Mouse (Mus musculus) T-helper 17 cell (primary cell): ENCODE results near the gene Flt1.

ENCODE experiments used
- in situ Hi-C, 2 experiments: fragments of 300-600 bp; cut with MboI, MseI; formaldehyde crosslinking; loops; 1 replicate in 1 of 2; 2 replicates in 1 of 2; pipeline ENCODE4 v1.15.1; 2025; ENCODE audit warnings: high pct_unique_total_duplicates in 2 of 2

The Flt1 gene

DNA sequence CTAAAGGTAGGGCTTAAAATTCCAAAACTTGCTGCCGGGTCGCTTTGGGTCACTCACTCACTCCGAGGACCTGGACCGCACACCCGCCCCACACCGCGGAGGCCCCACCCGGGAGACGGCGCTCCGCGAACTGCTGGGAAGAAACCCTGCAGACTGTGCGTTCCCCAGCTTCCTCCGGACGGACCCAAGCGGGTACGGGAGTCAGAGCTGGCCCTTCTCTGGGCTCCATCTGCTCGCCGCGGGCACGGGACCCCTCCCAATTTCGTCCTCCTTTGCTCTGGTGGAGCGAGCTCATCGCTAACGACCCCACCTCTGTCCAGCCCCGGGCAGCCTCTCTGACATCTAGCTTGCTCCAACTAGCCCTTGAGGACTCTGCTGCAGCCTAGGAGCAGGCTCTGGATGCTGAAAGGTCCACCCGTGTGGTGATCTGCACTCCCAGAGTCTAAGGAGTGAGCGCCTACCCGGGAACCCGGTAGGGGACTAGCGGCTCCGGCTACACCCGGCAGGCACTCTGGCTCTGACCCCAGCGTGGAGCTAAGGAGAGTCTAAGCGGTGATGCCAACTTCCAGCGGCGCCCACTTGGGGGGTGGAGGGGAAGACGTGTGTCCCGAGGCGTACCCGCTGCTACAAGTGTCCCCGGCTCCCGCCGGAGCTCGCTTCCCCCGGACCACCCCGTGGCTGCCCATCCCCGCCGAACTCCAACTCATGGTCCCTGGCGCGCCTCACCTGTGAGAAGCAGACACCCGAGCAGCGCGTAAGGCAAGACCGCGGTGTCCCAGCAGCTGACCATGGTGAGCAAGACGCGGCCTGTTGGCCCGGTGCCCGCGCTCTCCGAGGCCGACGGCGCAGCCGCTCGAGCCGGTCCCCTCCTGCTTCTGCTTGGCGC lies 623 bp downstream of the Flt1 start:
- in situ Hi-C loops = no loop called here

DNA sequence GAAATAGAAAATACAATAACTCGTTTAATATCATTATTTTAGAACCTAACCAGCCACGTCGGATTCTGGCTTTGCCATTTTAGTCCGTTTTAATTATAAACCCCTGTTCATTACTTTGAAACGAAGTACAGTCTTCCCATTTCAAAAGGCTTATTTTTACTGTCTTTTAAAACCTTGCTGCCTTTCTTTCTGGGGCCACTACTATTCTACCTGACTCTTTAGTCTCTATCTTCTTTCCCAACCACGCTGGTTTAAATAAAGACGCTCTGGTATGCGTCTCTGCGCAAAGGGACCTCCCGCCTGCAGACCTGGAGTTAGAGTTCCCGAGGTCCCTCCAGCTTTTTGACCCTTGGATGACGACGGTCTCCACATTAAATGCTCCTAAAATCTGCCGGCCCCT lies 1.4 kb downstream of the Flt1 start:
- in situ Hi-C loops = no loop called here

DNA sequence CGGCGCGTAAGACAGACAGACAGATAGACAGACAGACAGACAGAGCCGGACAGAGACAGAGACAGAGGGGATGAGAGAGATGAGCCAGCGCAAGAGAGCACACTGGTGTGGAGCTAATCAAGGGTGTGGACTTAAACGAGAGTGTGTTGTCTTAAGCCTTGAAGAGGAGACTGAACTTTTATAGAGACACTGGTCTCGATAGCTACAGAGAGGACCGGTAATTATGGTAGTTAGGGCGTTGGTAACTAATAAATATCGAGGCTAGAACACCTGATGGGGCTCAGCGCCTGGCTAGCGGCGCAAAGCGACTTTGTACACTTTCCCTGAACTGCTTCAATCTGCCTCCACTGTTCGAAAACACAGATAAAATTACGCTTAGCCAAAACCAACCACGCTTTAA lies 2.0 kb downstream of the Flt1 start:
- in situ Hi-C loops = no loop called here

DNA sequence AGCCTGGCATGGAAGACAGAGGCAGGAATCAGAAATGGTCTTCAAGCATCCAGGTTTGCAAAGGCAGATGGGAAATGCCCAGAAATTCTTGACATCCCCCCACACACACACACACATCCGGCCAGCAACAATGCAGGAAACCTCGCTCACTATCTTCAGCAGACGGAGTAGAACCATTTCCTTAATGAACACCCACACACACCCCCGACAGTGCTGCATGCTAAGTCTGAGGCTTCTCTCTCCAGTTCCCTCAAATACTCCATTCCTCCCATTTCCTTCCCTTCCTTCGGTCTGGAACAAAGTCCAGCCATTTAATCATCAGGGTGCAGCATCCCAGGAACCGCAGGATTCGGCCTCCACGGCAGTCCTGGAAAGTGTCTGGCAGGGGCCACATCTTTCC lies 4.4 kb downstream of the Flt1 start:
- in situ Hi-C loops = no loop called here

DNA sequence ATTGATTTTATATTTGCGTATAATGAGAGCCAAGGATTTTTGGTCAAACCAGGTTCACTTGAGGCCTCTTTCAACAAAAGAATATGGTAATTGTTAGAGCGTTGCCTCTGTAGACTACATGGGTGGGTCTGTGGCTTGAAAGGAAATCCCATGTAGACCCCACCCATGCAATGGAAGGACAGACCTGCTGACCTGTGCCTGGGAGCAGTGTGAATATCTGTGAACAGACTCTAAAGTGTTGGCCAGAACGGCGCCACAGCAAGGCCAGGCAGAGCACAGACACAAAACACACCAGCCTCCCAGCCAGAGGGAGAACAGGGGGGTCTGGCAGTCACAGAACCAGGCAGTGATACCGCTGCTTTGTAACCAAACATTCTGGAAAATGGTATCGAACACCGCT lies 7.5 kb downstream of the Flt1 start:
- in situ Hi-C loops = no loop called here

DNA sequence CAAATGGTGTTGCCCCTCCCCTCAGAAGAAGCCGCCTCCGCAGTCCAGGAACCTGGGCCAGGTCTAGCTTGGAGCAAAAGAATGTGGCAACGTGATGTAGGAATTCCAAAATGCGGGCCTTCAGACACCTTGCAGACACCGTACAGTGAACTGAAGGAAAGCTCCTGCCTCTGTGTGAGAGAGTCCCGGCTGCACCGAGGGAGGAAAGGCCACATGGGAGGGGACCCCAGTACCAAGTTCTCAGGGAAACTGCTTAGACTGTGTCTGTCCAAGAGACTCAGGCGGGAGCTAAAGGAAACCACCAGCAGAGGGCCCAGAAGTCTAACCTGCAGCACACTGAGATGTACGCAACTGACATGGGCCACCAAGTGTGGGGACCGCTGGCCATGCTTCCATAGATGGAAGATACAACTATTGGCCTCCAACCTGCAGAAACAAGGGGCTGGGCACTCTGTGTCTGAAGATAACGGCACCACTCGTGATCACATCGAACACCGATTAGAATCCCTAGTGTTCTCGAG lies 9.1 kb downstream of the Flt1 start:
- in situ Hi-C loops = no loop called here

DNA sequence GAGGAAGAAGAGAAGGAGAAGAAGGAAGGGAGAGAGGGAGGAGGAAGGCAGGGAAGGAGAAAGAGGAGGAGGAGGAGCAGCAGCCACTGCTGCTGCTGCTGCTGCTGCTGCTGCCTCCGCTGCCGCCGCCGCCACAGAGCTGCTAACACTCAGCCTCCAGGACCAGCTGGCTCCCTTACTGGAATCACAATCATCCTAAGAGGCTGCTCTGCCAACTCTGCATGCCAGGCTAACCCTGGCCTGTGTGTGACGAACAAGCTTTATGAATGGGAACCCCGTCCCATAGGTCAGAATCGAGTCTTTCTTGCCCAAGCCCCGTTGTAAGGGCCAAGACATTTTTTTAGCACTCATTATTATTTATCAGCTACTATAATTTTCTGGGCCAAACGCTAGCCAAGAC lies 9.5 kb downstream of the Flt1 start:
- in situ Hi-C loops = no loop called here

DNA sequence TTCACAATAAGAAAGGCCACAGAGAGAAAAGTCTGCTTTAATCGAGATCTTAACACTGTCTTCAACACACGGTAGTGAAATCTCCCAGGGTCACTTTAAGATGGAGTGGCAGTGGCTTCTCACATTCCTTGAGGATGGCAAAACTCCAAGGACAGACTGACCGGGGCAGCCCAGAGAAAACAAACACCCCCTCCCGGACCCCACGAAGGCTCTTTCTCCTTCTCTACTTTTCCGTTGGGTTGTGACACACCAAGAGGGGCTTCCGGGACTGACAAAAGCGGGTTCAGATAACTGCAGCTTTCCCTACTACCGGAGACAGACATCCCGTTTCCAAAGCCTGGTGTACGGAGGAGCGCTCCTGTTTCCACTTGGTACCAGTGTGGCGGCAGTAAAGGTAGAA lies 10.4 kb downstream of the Flt1 start:
- in situ Hi-C loops = no loop called here

DNA sequence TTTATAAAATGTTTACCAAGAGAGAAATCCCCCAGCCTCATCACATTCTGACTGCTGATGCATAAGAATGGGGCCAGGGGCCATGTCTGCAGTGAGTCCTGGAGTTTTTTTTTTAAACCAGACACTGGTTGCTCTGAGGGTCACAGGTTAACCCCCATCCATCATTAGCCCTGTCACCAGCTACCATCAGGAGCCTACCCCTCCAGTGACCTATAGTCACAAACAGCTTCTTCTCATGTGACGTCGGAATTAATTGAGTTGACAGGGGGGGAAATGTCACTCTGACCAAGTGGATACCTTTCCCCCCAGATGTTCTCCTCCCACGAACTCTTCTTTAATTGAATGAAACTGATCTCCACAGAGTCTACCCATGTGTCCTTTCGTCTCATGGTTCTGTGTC lies 17.3 kb downstream of the Flt1 start:
- in situ Hi-C loops = no loop called here

DNA sequence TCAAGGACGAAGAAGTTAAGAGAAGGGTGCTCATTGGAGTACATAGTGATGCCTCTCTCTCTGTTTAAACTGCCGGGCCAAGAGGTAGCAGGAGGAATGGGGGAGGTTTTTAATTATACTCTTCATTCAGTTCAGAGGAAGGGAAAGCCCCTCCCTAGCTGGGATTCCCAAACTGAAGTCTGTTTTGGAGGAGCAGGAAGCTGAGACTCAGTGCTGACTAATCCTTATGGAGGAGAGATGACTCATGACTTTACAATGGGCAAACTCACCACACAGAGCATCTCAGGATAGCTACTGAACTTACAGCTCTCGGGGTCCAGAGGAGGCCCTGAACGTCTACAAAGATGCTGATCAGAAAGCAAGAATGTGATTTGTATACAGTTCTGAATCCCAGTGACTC lies 18.3 kb downstream of the Flt1 start:
- in situ Hi-C loops = no loop called here

DNA sequence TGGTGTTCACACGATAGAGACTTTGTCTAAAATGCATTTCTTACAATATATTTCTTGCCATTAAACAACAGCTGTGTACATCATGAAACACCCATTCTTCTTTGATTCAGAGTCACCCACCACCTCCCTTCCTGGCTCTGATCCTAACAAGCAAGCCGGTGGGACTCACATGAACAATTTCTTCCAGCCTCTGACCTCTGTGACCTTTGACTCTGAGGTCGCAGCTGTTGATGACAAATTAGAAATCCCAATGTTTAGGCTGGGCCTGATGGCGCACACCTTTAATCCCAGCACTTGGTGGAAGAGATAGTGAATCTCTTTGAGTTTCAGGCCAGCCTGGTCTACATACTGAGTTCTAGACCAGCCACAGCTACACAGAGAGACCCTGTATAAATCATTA lies 20.9 kb downstream of the Flt1 start:
- in situ Hi-C loops = no loop called here

DNA sequence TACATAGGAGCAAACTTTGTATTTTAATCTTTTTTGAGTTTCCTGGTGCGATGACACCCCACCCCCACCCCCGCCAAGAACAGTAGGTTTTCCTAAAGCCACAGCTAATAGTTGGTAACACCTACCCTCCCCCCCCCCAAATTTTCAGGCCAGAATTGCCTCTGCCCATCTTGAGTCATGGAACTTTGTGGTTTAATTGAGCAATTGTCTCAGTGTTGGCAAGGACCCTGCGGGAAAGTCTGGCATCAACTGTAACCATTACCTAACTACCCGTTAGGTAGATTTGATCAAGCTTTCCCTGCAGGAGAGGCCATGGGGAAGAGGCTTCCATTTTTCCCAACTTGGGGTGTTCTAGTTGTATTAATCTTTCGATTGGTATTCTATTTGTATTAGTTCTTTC lies 23.4 kb downstream of the Flt1 start:
- in situ Hi-C loops = no loop called here

DNA sequence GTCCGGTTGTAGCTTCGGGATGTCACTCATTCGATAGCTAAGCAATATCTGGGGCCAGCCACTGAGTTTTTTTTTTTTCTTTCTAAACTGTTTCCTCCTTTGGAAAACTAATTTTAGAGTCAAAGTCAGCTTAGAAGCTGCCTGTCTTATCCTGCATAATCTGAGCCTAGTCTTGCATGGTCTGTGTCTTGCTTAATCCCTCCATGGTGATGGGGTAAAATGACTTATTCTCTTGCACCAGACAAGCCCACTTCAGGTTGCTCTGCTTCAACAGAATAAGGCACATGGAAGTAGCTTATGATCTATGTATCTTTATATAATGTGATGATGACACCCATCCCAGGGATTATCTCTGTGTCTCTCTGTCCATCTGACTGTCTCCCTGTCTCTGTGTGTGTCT lies 24.8 kb downstream of the Flt1 start:
- in situ Hi-C loops = no loop called here

DNA sequence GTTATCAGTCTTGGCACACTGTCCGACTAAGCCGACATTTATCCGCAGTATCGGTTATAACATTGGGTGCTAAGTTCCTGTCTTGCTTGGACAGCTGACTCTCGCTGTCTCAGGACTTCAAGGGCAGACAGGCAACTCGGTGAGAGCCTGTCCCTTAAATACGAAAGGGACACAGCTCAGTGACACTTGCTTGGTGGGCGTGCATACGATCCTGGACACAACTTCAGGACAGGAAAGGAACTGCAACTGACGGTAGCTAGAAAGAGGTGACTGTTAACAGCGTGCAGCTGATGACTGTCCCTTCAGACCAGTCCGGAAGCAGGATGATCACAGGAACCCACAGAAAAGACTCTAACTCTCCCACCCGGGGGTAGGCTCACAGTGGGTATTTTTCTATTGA lies 27.8 kb downstream of the Flt1 start:
- in situ Hi-C loops = no loop called here

DNA sequence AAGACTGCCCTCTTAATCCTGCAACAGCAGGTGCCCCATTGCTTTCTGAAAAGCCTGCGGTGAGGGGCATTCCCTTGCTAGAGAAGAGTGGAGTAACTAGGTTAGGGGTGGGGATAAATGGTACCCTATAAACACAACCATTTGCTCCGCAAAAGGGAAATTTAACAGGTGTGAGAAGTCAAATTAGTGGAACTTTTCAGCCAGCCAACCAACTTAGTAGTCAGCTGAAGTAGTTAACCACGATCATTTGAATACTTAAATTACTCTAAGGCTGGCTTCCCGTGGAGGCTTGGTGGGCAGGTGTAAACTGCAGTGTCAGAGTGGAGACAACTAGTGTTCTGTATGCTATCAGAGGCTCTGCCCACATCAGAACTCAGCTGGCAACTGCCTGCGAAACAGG lies 28.6 kb downstream of the Flt1 start:
- in situ Hi-C loops = no loop called here

DNA sequence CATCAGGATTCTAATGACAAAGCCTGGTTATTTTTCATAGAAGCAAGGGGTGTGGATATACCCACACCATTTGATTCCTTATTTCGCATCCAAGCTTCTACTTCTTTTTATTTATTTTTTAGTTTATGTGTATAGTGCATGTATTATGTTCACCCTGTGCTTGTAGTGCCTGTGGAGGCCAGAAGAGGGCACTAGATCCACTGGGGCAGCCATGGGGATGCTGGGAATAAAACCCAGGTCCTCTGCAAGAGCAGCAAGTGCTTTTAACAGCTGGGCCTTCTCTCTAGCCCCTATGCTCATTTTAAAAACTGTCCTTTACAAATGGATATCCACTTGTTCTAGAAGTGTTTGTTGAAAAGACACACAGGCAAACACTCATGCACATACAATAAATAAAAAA lies 33.2 kb downstream of the Flt1 start:
- in situ Hi-C loops = no loop called here

DNA sequence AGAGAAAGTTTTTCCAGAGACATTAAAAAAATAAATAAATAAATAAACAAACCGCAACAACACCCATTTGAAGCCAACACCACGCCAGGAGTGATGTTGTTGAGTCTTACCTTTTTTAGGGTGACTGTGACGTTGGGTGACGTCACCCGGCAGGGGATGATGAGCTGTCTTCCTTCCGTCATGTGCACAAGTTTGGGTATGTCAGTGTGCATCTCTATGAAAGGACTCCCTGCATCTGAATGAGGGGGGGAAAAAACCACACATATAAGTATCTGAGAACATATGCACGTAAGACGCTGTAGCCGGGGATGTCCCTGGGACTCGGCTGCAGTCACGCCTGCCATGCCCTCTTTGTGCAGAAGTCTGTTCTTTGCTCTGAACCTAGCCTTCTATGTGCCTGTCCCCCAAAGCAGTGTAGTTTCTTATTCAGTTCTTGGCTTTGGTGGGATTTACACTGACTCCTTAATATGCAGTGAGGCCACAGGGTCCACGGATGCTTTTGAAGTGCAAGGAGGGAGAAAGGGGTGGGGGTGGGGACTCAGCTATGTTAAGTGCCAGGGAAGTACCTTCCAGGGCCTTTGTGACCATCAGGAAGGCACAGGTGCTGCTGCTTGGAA lies 42.0 kb downstream of the Flt1 start:
- in situ Hi-C loops = loop anchor here in 1 of 2 experiments (10.0 kb wide), 1 partner anchor 291 kb away; no protein-coding TSS in a partner anchor

DNA sequence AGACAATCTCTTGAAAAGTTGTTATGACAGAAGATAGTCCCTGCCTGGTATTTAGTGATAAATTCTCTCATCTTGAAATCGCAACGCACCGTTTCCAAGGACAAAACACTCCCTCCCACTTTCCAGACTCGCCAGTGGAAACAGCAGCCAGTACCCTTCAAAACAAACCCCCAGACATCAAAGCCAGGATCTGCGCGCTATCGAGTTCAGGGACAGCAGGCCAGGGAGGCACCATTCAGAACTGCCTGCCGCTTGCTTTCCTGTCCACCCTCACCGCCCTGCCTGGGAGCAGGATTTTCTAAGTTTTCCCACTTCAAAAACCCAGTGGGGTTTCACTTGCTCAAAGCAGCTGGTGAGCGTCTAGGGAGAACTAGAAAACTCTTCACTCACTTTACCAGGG lies 44.6 kb downstream of the Flt1 start:
- in situ Hi-C loops = loop anchor here in 1 of 2 experiments (10.0 kb wide), 1 partner anchor 294 kb away; no protein-coding TSS in a partner anchor

DNA sequence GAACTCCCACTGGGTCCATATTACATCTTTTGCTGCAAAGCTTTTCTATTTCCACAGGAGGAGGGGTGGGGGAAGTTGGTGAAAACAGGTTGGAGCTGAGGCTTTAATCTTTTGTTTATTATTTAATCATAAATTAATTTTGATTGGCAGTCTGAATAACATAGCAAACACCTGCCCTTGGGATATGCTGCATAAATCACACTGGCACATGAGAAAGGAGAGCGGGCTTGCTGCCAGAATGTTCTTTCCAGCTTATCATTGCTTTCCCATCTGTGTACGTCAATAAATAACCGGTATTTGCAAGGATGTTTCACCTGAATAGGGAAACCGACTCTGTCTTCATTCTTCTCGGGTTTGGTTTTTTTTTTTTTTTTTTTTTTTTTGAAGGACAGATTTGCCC lies 45.1 kb downstream of the Flt1 start:
- in situ Hi-C loops = loop anchor here in 1 of 2 experiments (10.0 kb wide), 1 partner anchor 294 kb away; no protein-coding TSS in a partner anchor

DNA sequence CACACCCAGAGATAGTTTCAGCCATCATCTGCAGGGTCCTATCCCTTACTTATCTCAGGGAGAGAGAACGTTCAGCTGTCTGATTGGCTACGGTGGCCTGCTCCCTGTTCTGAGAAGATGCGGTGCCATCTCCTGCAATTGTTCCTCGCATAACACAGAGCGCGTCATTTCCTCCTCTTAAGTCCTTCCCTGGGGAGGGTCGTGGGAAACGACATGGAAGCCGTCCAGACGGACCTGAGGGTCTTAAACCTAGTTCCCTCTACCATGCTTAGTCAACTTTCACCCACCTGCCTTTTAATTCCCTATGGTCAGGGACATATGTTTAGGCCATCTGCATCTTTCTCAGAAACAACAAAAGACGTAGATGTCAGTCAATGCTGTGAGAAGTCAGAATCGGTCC lies 46.5 kb downstream of the Flt1 start:
- in situ Hi-C loops = no loop called here

DNA sequence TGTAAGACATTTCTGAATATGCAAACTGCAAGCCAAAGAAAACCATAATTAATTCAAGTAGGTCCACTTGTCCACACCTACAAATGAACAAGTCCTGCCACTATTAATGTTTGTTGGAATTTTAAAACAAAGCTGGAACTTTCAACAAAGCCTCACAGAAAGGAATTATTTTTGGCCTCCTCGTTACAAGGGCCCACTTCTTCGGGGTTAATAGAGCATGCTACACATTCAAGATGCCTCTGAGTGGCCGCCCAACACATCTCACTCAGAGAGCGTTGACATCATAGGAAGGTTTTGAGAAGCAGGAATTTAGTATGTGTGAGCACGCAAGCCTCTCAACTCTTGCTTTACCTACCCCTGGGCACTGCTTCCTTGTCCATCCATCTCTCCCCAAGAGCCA lies 50.0 kb downstream of the Flt1 start:
- in situ Hi-C loops = no loop called here

DNA sequence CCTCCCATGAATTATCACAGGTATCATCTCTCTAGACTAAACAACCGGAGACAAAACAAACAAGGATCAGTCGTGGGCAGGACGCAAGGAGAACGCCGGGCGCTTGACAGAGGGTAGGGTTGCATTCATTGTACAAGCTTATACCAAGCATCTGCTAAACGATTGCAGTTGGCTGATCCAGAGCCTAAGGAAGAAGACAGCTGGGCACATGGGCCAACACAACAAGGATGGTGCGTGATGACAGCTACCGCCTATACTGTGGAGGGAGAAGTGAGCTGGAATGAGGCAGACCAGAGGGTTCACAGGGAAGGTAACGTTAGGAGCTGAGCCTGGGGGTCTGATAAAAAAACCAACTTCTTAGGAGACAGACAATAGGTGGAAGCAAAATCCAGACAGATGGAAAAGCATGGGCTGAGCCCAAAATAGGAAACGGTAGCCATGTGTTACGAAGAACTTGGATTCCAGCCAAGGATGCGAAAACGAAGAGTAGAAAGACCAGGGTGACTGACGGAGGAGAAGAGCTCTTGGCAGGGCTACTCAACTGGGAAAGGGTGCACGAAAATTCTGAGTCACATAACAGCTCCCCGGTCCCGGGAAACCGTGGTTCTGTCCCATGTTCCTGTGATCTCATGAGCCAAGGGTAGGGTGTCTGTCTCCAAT lies 53.9 kb downstream of the Flt1 start:
- in situ Hi-C loops = no loop called here
